In genomic region chr6:126202959-126203358, GRCm38 (mm10) we compare ENCODE assay signal across 10 mouse cellular contexts. TPM values are rescaled to one million over a fixed set of nuclear protein-coding genes. Genes with fewer than 3 reads are reported as not detected.
DNase-seq lines count a peak whose midpoint lies in the region; ATAC-seq lines count a peak whose summit lies in the region.
"Had no signal": no experiment of that assay in that cellular context is flagged by ENCODE, and none has a peak within 500 bp of the region (broad histone marks: within the 10 kb centered on the region; RNA-seq: fewer than 3 reads in every experiment).

No protein-coding gene starts in this region.

- DNase-seq in hindbrain, embryonic 11.5 days (ENCODE audit: low spot score) = no peak
- peak; percentile 23 for DNase-seq in embryo, embryonic 11 days
- peak; percentile 18 to 36 for DNase-seq in kidney, postnatal 4 days
- no peak for DNase-seq in thymus, postnatal 4 days
- DNase-seq in thymus, postnatal 0 days (ENCODE audit: low spot score) = no peak
- DNase-seq: thymus, postnatal 36 days had no signal

- no peak overlapping the region for H3K4me2 ChIP-seq in hindbrain, embryonic 15.5 days
- H3K4me2 ChIP-seq in hindbrain, embryonic 11.5 days (replicated peaks; ENCODE audit: low read depth, low read length) = no peak overlapping the region
- no peak overlapping the region for H3K4me2 ChIP-seq in heart, embryonic 16.5 days (ENCODE audit: low read depth, low read length)
- H3K4me2 ChIP-seq: embryonic facial prominence, embryonic 13.5 days had no signal

- H3K4me3 ChIP-seq in hindbrain, embryonic 15.5 days = no peak overlapping the region
- H3K4me3 ChIP-seq in hindbrain, embryonic 11.5 days (ENCODE audit: low read depth, low read length) = no peak overlapping the region
- no peak overlapping the region for H3K4me3 ChIP-seq in heart, embryonic 16.5 days (ENCODE audit: low read length)
- H3K4me3 ChIP-seq: embryonic facial prominence, embryonic 13.5 days; megakaryocyte, embryonic 14.5 days had no signal

- no peaks in the 10 kb centered on the region for H3K27me3 ChIP-seq in hindbrain, embryonic 15.5 days
- no peaks in the 10 kb centered on the region for H3K27me3 ChIP-seq in hindbrain, embryonic 11.5 days (ENCODE audit: control insufficient read depth, insufficient read depth, low read length)
- H3K27me3 ChIP-seq in heart, embryonic 16.5 days (ENCODE audit: control insufficient read depth, insufficient read depth, low read length) = no peaks in the 10 kb centered on the region
- H3K27me3 ChIP-seq: embryonic facial prominence, embryonic 13.5 days; megakaryocyte, embryonic 14.5 days had no signal

- H3K36me3 ChIP-seq in hindbrain, embryonic 15.5 days = no peaks in the 10 kb centered on the region
- no peaks in the 10 kb centered on the region for H3K36me3 ChIP-seq in hindbrain, embryonic 11.5 days (ENCODE audit: control insufficient read depth, insufficient read depth, low read length)
- H3K36me3 ChIP-seq in heart, embryonic 16.5 days (ENCODE audit: control insufficient read depth, insufficient read depth) = no peaks in the 10 kb centered on the region
- H3K36me3 ChIP-seq: embryonic facial prominence, embryonic 13.5 days had no signal

- H3K9me3 ChIP-seq in hindbrain, embryonic 15.5 days = no peaks in the 10 kb centered on the region
- H3K9me3 ChIP-seq in hindbrain, embryonic 11.5 days (ENCODE audit: control insufficient read depth, low read length) = no peaks in the 10 kb centered on the region
- H3K9me3 ChIP-seq in heart, embryonic 16.5 days (replicated peaks; ENCODE audit: control insufficient read depth, low read length) = no peaks in the 10 kb centered on the region
- H3K9me3 ChIP-seq: embryonic facial prominence, embryonic 13.5 days; megakaryocyte, embryonic 14.5 days had no signal

- H3K4me1 ChIP-seq in hindbrain, embryonic 15.5 days (replicated peaks) = no peaks in the 10 kb centered on the region
- H3K4me1 ChIP-seq in hindbrain, embryonic 11.5 days (replicated peaks; ENCODE audit: control insufficient read depth, insufficient read depth, low read length) = no peaks in the 10 kb centered on the region
- peaks cover 11% of the 10 kb centered on the region for H3K4me1 ChIP-seq in heart, embryonic 16.5 days (ENCODE audit: control insufficient read depth, insufficient read depth, low read length)
- H3K4me1 ChIP-seq: embryonic facial prominence, embryonic 13.5 days; megakaryocyte, embryonic 14.5 days had no signal

- WGBS in hindbrain, embryonic 15.5 days = 63% methylated on average over 7 of the region's 7 CpGs
- WGBS in hindbrain, embryonic 11.5 days = 80% methylated on average over 7 of the region's 7 CpGs
- WGBS in heart, embryonic 16.5 days = 37% methylated on average over 7 of the region's 7 CpGs

- no peak overlapping the region for H3K9ac ChIP-seq in hindbrain, embryonic 15.5 days
- no peak overlapping the region for H3K9ac ChIP-seq in hindbrain, embryonic 11.5 days (ENCODE audit: low read depth, low read length)
- H3K9ac ChIP-seq in heart, embryonic 16.5 days (ENCODE audit: low read length) = no peak overlapping the region
- H3K9ac ChIP-seq: embryonic facial prominence, embryonic 13.5 days had no signal

- no peak overlapping the region for H3K27ac ChIP-seq in hindbrain, embryonic 15.5 days (replicated peaks)
- no peak overlapping the region for H3K27ac ChIP-seq in hindbrain, embryonic 11.5 days (ENCODE audit: low read depth, low read length)
- no peak overlapping the region for H3K27ac ChIP-seq in heart, embryonic 16.5 days (ENCODE audit: low read length)
- H3K27ac ChIP-seq: embryonic facial prominence, embryonic 13.5 days had no signal

- peak; percentile 77 for ATAC-seq in hindbrain, embryonic 15.5 days (ENCODE audit: low FRiP score, low read depth)
- no peak for ATAC-seq in hindbrain, embryonic 11.5 days (ENCODE audit: low FRiP score)
- ATAC-seq in heart, embryonic 16.5 days (replicated peaks; ENCODE audit: extremely low read depth, insufficient read depth, low FRiP score) = peak; percentile 69

RNA-seq across cellular contexts. Expression of gene Ntf3, which starts 36.2 kb away (rescaled TPM):
- 3.8 TPM in 2 replicates for polyA plus RNA-seq in hindbrain, embryonic 15.5 days (2015; fragmentation: Nextera tagmentation; extraction: Ambion mirVana)
- polyA plus RNA-seq in hindbrain, embryonic 11.5 days (2014; fragmentation: Nextera tagmentation; extraction: Ambion mirVana) = 4.5 and 5.8 TPM in 2 replicates
- polyA plus RNA-seq in heart, embryonic 16.5 days (2015; fragmentation: Nextera tagmentation; extraction: Ambion mirVana) = 6.6 and 8.3 TPM in 2 replicates
- polyA plus RNA-seq in thymus, postnatal 0 days (2015; fragmentation: Nextera tagmentation; extraction: Ambion mirVana) = 0.20 and 0.33 TPM in 2 replicates

Comparison
In these comparisons a context has a peak if more than half of its experiments do, and no peak if none do; other contexts are left out.
1. DNase-seq: peak in embryo, embryonic 11 days (single experiment) and kidney, postnatal 4 days (2 of 2); none in hindbrain, embryonic 11.5 days (single experiment), thymus, postnatal 4 days (single experiment) and thymus, postnatal 0 days (single experiment).